Comparison of ENCODE assay signal across 12 mouse cellular contexts in genomic region chr7:4138671-4139070, GRCm38 (mm10). TPM values are rescaled to one million over a fixed set of nuclear protein-coding genes. Genes with fewer than 3 reads are reported as not detected.
DNase-seq lines count a peak whose midpoint lies in the region; ATAC-seq lines count a peak whose summit lies in the region.
"Had no signal": no experiment of that assay in that cellular context is flagged by ENCODE, and none has a peak within 500 bp of the region (broad histone marks: within the 10 kb centered on the region; RNA-seq: fewer than 3 reads in every experiment).

No protein-coding gene starts in this region.

- no peak overlapping the region for H3K4me3 ChIP-seq in heart, embryonic 10.5 days
- H3K4me3 ChIP-seq in limb, embryonic 12.5 days (replicated peaks), result peak overlapping the region; percentile 83; the same call in 1 of the 2 replicates
- no peak overlapping the region for H3K4me3 ChIP-seq in limb, embryonic 10.5 days
- no peak overlapping the region for H3K4me3 ChIP-seq in forebrain, embryonic 14.5 days (ENCODE audit: low read depth, low read length)
- 0 out of 2 replicates have a peak overlapping the region, but pooled peaks have one; percentile 5 for H3K4me3 ChIP-seq in midbrain, embryonic 15.5 days

- peaks cover 13% of the 10 kb centered on the region for H3K4me1 ChIP-seq in heart, embryonic 10.5 days
- H3K4me1 ChIP-seq in limb, embryonic 12.5 days (replicated peaks), result peaks cover 9% of the 10 kb centered on the region
- H3K4me1 ChIP-seq in limb, embryonic 10.5 days, result peaks cover 8% of the 10 kb centered on the region
- peaks cover 8% of the 10 kb centered on the region for H3K4me1 ChIP-seq in forebrain, embryonic 14.5 days (ENCODE audit: control insufficient read depth, insufficient read depth, low read length)
- peaks cover 27% of the 10 kb centered on the region for H3K4me1 ChIP-seq in midbrain, embryonic 15.5 days

- no peak for ATAC-seq in limb, embryonic 12.5 days (ENCODE audit: insufficient number of reproducible peaks, insufficient read depth, low FRiP score, low TSS enrichment, low read depth)
- ATAC-seq in forebrain, embryonic 14.5 days, result no peak
- no peak for ATAC-seq in midbrain, embryonic 15.5 days (replicated peaks)

- peak; percentile 68 for DNase-seq in heart, embryonic 10.5 days (ENCODE audit: low spot score)
- DNase-seq in heart, adult 18-20 months, result no peak
- DNase-seq in limb, embryonic 10.5 days (ENCODE audit: low spot score), result no peak
- DNase-seq in forebrain, embryonic 14.5 days (ENCODE audit: low spot score), result no peak
- DNase-seq in embryo, embryonic 11 days, result no peak
- DNase-seq: kidney, postnatal 14 days; left cerebral cortex, postnatal 4 days; thymus, adult 18-20 months had no signal

- H3K27ac ChIP-seq in heart, embryonic 10.5 days, result no peak overlapping the region
- no peak overlapping the region for H3K27ac ChIP-seq in limb, embryonic 12.5 days
- no peak overlapping the region for H3K27ac ChIP-seq in limb, embryonic 10.5 days
- H3K27ac ChIP-seq in forebrain, embryonic 14.5 days (ENCODE audit: low read depth, low read length), result no peak overlapping the region
- no peak overlapping the region for H3K27ac ChIP-seq in midbrain, embryonic 15.5 days
- H3K27ac ChIP-seq: macrophage had no signal

- H3K27me3 ChIP-seq in heart, embryonic 10.5 days (ENCODE audit: insufficient read depth, poor library complexity, severe bottlenecking), result no peaks in the 10 kb centered on the region
- H3K27me3 ChIP-seq in limb, embryonic 12.5 days, result no peaks in the 10 kb centered on the region
- H3K27me3 ChIP-seq in limb, embryonic 10.5 days (ENCODE audit: low read depth, poor library complexity, severe bottlenecking), result no peaks in the 10 kb centered on the region
- no peaks in the 10 kb centered on the region for H3K27me3 ChIP-seq in forebrain, embryonic 14.5 days (replicated peaks; ENCODE audit: control insufficient read depth, insufficient read depth, low read length)
- no peaks in the 10 kb centered on the region for H3K27me3 ChIP-seq in midbrain, embryonic 15.5 days (replicated peaks)
- H3K27me3 ChIP-seq: CH12.LX had no signal

- H3K4me2 ChIP-seq in limb, embryonic 12.5 days, result no peak overlapping the region
- peak overlapping the region; percentile 89; the same call in 1 of the 2 replicates for H3K4me2 ChIP-seq in forebrain, embryonic 14.5 days (ENCODE audit: low read length)
- peak overlapping the region; percentile 73; the same call in 1 of the 2 replicates for H3K4me2 ChIP-seq in midbrain, embryonic 15.5 days

- peaks cover 54% of the 10 kb centered on the region for H3K36me3 ChIP-seq in heart, embryonic 10.5 days
- H3K36me3 ChIP-seq in limb, embryonic 12.5 days, result peaks cover 56% of the 10 kb centered on the region
- H3K36me3 ChIP-seq in limb, embryonic 10.5 days, result peaks cover 55% of the 10 kb centered on the region
- peaks cover 69% of the 10 kb centered on the region for H3K36me3 ChIP-seq in forebrain, embryonic 14.5 days (ENCODE audit: control insufficient read depth, insufficient read depth, low read length)
- peaks cover 43% of the 10 kb centered on the region for H3K36me3 ChIP-seq in midbrain, embryonic 15.5 days (replicated peaks)

- H3K9ac ChIP-seq in limb, embryonic 12.5 days (replicated peaks), result no peak overlapping the region
- H3K9ac ChIP-seq in forebrain, embryonic 14.5 days (ENCODE audit: low read length), result no peak overlapping the region
- H3K9ac ChIP-seq in midbrain, embryonic 15.5 days, result no peak overlapping the region

- peaks cover 3% of the 10 kb centered on the region; the same call in 1 of the 2 replicates for H3K9me3 ChIP-seq in heart, embryonic 10.5 days
- no peaks in the 10 kb centered on the region for H3K9me3 ChIP-seq in limb, embryonic 12.5 days
- no peaks in the 10 kb centered on the region for H3K9me3 ChIP-seq in limb, embryonic 10.5 days (replicated peaks)
- H3K9me3 ChIP-seq in forebrain, embryonic 14.5 days (replicated peaks; ENCODE audit: control insufficient read depth, low read length), result no peaks in the 10 kb centered on the region
- no peaks in the 10 kb centered on the region for H3K9me3 ChIP-seq in midbrain, embryonic 15.5 days

- WGBS in heart, embryonic 10.5 days, result 94% methylated on average over 7 of the region's 7 CpGs
- WGBS in limb, embryonic 12.5 days, result 93% methylated on average over 7 of the region's 7 CpGs
- WGBS in limb, embryonic 10.5 days, result 92% methylated on average over 7 of the region's 7 CpGs
- WGBS in forebrain, embryonic 14.5 days, result 93% methylated on average over 7 of the region's 7 CpGs
- WGBS in midbrain, embryonic 15.5 days, result 95% methylated on average over 7 of the region's 7 CpGs

RNA-seq across cellular contexts. Expression of gene Leng8, which starts 1.8 kb away (rescaled TPM):
- 72.6 and 75.1 TPM in 2 replicates for polyA plus RNA-seq in heart, embryonic 10.5 days (2016; fragmentation: Nextera tagmentation; extraction: Ambion mirVana)
- 10 to 100 TPM; 21.2 to 31.9 TPM for total RNA-seq in heart, adult 18-20 months (2021)
- 62.2 and 80.5 TPM in 2 replicates for polyA plus RNA-seq in limb, embryonic 12.5 days (2016; fragmentation: Nextera tagmentation; extraction: Ambion mirVana)
- polyA plus RNA-seq in limb, embryonic 10.5 days (2016; fragmentation: Nextera tagmentation; extraction: Ambion mirVana), result 61.7 and 75.9 TPM in 2 replicates
- 43.0 and 59.2 TPM in 2 replicates for polyA plus RNA-seq in forebrain, embryonic 14.5 days (2014; fragmentation: Nextera tagmentation; extraction: Ambion mirVana)
- polyA plus RNA-seq in midbrain, embryonic 15.5 days (2015; fragmentation: Nextera tagmentation; extraction: Ambion mirVana), result 102 and 104 TPM in 2 replicates

RNA-seq across cellular contexts. Expression of gene Leng9, which starts 11.5 kb away (rescaled TPM):
- 1.8 and 2.2 TPM in 2 replicates for polyA plus RNA-seq in heart, embryonic 10.5 days (2016; fragmentation: Nextera tagmentation; extraction: Ambion mirVana)
- total RNA-seq in heart, adult 18-20 months (2021), result 1 to 10 TPM; 2.6 TPM
- 2.3 and 3.2 TPM in 2 replicates for polyA plus RNA-seq in limb, embryonic 12.5 days (2016; fragmentation: Nextera tagmentation; extraction: Ambion mirVana)
- polyA plus RNA-seq in limb, embryonic 10.5 days (2016; fragmentation: Nextera tagmentation; extraction: Ambion mirVana), result 1.2 and 2.0 TPM in 2 replicates
- polyA plus RNA-seq in forebrain, embryonic 14.5 days (2014; fragmentation: Nextera tagmentation; extraction: Ambion mirVana), result 3.1 and 3.9 TPM in 2 replicates
- polyA plus RNA-seq in midbrain, embryonic 15.5 days (2015; fragmentation: Nextera tagmentation; extraction: Ambion mirVana), result 5.2 and 6.0 TPM in 2 replicates

RNA-seq across cellular contexts. Expression of gene Ttyh1, which starts 19.5 kb away (rescaled TPM):
- polyA plus RNA-seq in heart, embryonic 10.5 days (2016; fragmentation: Nextera tagmentation; extraction: Ambion mirVana), result 0.54 and 0.83 TPM in 2 replicates
- under 1 TPM; 0.69 to 0.92 TPM for total RNA-seq in heart, adult 18-20 months (2021)
- polyA plus RNA-seq in limb, embryonic 12.5 days (2016; fragmentation: Nextera tagmentation; extraction: Ambion mirVana), result 1.6 and 1.9 TPM in 2 replicates
- 0.79 and 1.2 TPM in 2 replicates for polyA plus RNA-seq in limb, embryonic 10.5 days (2016; fragmentation: Nextera tagmentation; extraction: Ambion mirVana)
- 61.6 and 68.0 TPM in 2 replicates for polyA plus RNA-seq in forebrain, embryonic 14.5 days (2014; fragmentation: Nextera tagmentation; extraction: Ambion mirVana)
- polyA plus RNA-seq in midbrain, embryonic 15.5 days (2015; fragmentation: Nextera tagmentation; extraction: Ambion mirVana), result 115 and 144 TPM in 2 replicates

RNA-seq across cellular contexts. Expression of gene Cdc42ep5, which starts 26.0 kb away (rescaled TPM):
- polyA plus RNA-seq in heart, embryonic 10.5 days (2016; fragmentation: Nextera tagmentation; extraction: Ambion mirVana), result 27.4 and 35.7 TPM in 2 replicates
- 1 to 10 TPM; 4.1 to 4.6 TPM for total RNA-seq in heart, adult 18-20 months (2021)
- 40.3 and 47.9 TPM in 2 replicates for polyA plus RNA-seq in limb, embryonic 12.5 days (2016; fragmentation: Nextera tagmentation; extraction: Ambion mirVana)
- polyA plus RNA-seq in limb, embryonic 10.5 days (2016; fragmentation: Nextera tagmentation; extraction: Ambion mirVana), result 23.5 and 32.3 TPM in 2 replicates
- 5.6 and 5.9 TPM in 2 replicates for polyA plus RNA-seq in forebrain, embryonic 14.5 days (2014; fragmentation: Nextera tagmentation; extraction: Ambion mirVana)
- 6.2 and 6.4 TPM in 2 replicates for polyA plus RNA-seq in midbrain, embryonic 15.5 days (2015; fragmentation: Nextera tagmentation; extraction: Ambion mirVana)
- polyA plus RNA-seq: macrophage had no signal

Comparison
In these comparisons a context has a peak if more than half of its experiments do, and no peak if none do; other contexts are left out.
1. H3K4me3 ChIP-seq: peak in limb, embryonic 12.5 days (single experiment) and midbrain, embryonic 15.5 days (single experiment); none in heart, embryonic 10.5 days (single experiment), limb, embryonic 10.5 days (single experiment) and forebrain, embryonic 14.5 days (single experiment).
2. RNA of gene Ttyh1, which starts 19.5 kb away (polyA plus RNA-seq): 115 to 144 TPM in midbrain, embryonic 15.5 days and 61.6 to 68.0 TPM in forebrain, embryonic 14.5 days; 1.6 to 1.9 TPM in limb, embryonic 12.5 days, 0.79 to 1.2 TPM in limb, embryonic 10.5 days and 0.54 to 0.83 TPM in heart, embryonic 10.5 days; every median in the first group is over 10 times any median in the second.